Mouse (Mus musculus): ENCODE measurements at regions not wholly inside any gene's neighbourhood (a gene's known extent, or its start where the extent isn't known, plus 50 kb on each side); places are given as distances from the start of the nearest gene placed in this dataset.

- H3K4me1 ChIP-seq (replicated peaks; ENCODE audit: control insufficient read depth, insufficient read depth, low read length), result no peaks in the 10 kb centered on the region
- no peak overlapping the region for H3K4me3 ChIP-seq (replicated peaks; ENCODE audit: low read length)
- ATAC-seq, result no peak
- no peaks in the 10 kb centered on the region for H3K36me3 ChIP-seq (ENCODE audit: control insufficient read depth, insufficient read depth)
- no peaks in the 10 kb centered on the region for H3K9me3 ChIP-seq (ENCODE audit: control insufficient read depth, low read length)
- no peak overlapping the region for H3K4me2 ChIP-seq (ENCODE audit: low read length)
- 48% methylated on average over 8 of the region's 8 CpGs for WGBS
- no peaks in the 10 kb centered on the region for H3K27me3 ChIP-seq (replicated peaks; ENCODE audit: control insufficient read depth, insufficient read depth, low read length)
- H3K9ac ChIP-seq (replicated peaks; ENCODE audit: low read depth, low read length), result no peak overlapping the region
- no peak overlapping the region for H3K27ac ChIP-seq (ENCODE audit: low read length)
These were observed 470.4 kb upstream of the Mgmt start for GRCm38 (mm10) chr7:136423846-136424531.

GRCm38 (mm10) chr7:136427164-136427563 lies 467.2 kb upstream of the Mgmt start:
- H3K4me2 ChIP-seq (ENCODE audit: low read length), result no peak overlapping the region
- H3K27ac ChIP-seq (ENCODE audit: low read length), result no peak overlapping the region
- peaks cover 9% of the 10 kb centered on the region for H3K4me1 ChIP-seq (replicated peaks; ENCODE audit: control insufficient read depth, insufficient read depth, low read length)
- no peaks in the 10 kb centered on the region; the same call in 1 of the 2 replicates for H3K27me3 ChIP-seq (replicated peaks; ENCODE audit: control insufficient read depth, insufficient read depth, low read length)
- ATAC-seq, result no peak
- no peak overlapping the region for H3K4me3 ChIP-seq (replicated peaks; ENCODE audit: low read length)
- H3K36me3 ChIP-seq (ENCODE audit: control insufficient read depth, insufficient read depth), result no peaks in the 10 kb centered on the region
- no peak overlapping the region for H3K9ac ChIP-seq (replicated peaks; ENCODE audit: low read depth, low read length)
- WGBS, result 60% methylated on average over 4 of the region's 4 CpGs
- no peaks in the 10 kb centered on the region for H3K9me3 ChIP-seq (ENCODE audit: control insufficient read depth, low read length)

- Histone ChIP-seq H3K27me3 (replicated peaks; ENCODE audit: control insufficient read depth, insufficient read depth, low read length) (no peaks in the 10 kb centered on the region; the same call in none of the 2 replicates), H3K9me3 (ENCODE audit: control insufficient read depth, low read length) (no peaks in the 10 kb centered on the region), H3K9ac (replicated peaks; ENCODE audit: low read depth, low read length) (no peak overlapping the region), H3K36me3 (ENCODE audit: control insufficient read depth, insufficient read depth) (no peaks in the 10 kb centered on the region), H3K4me1 (replicated peaks; ENCODE audit: control insufficient read depth, insufficient read depth, low read length) (peaks cover 11% of the 10 kb centered on the region), H3K4me3 (replicated peaks; ENCODE audit: low read length) (no peak overlapping the region), H3K27ac (ENCODE audit: low read length) (no peak overlapping the region), H3K4me2 (ENCODE audit: low read length) (no peak overlapping the region)
- 25% methylated on average over 21 of the region's 21 CpGs for WGBS
- ATAC-seq, result 0 out of 2 replicates have a peak, but pooled peaks have one; percentile 26
These were observed 464.1 kb upstream of the Mgmt start for GRCm38 (mm10) chr7:136430085-136431011.

GRCm38 (mm10) chr7:136433699-136434098 lies 460.7 kb upstream of the Mgmt start:
- no peaks in the 10 kb centered on the region; the same call in none of the 2 replicates for H3K27me3 ChIP-seq (replicated peaks; ENCODE audit: control insufficient read depth, insufficient read depth, low read length)
- WGBS, result 67% methylated on average over 3 of the region's 3 CpGs
- H3K36me3 ChIP-seq (ENCODE audit: control insufficient read depth, insufficient read depth), result no peaks in the 10 kb centered on the region
- ATAC-seq, result no peak
- no peak overlapping the region for H3K4me2 ChIP-seq (ENCODE audit: low read length)
- H3K9me3 ChIP-seq (ENCODE audit: control insufficient read depth, low read length), result no peaks in the 10 kb centered on the region
- H3K4me3 ChIP-seq (replicated peaks; ENCODE audit: low read length), result no peak overlapping the region
- H3K4me1 ChIP-seq (replicated peaks; ENCODE audit: control insufficient read depth, insufficient read depth, low read length), result peaks cover 11% of the 10 kb centered on the region
- no peak overlapping the region for H3K9ac ChIP-seq (replicated peaks; ENCODE audit: low read depth, low read length)
- no peak overlapping the region for H3K27ac ChIP-seq (ENCODE audit: low read length)

DNA sequence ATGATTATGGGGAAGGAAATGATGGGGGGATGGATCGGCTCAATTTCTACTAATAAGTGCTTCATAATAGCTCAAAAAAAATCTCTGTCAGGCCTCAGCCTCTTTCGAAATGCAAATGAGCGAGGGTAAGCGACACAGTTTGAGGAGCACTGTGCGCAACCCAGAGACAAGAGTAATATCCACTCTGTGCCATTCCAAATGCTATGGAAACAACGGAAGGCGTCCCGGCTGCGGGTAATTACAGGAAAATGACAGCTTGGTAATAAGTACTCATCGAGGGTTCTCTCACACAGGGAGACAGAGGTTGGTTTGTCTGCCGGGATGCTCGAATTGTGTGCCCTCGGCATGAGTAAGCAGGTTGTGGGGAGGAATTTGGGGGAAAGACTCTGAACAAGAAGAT lies 459.9 kb upstream of the Mgmt start:
- Histone ChIP-seq H3K4me3 (replicated peaks; ENCODE audit: low read length) (no peak overlapping the region), H3K27ac (ENCODE audit: low read length) (no peak overlapping the region), H3K4me2 (ENCODE audit: low read length) (no peak overlapping the region), H3K9me3 (ENCODE audit: control insufficient read depth, low read length) (no peaks in the 10 kb centered on the region), H3K27me3 (replicated peaks; ENCODE audit: control insufficient read depth, insufficient read depth, low read length) (no peaks in the 10 kb centered on the region; the same call in none of the 2 replicates), H3K36me3 (ENCODE audit: control insufficient read depth, insufficient read depth) (no peaks in the 10 kb centered on the region), H3K4me1 (replicated peaks; ENCODE audit: control insufficient read depth, insufficient read depth, low read length) (peaks cover 11% of the 10 kb centered on the region), H3K9ac (replicated peaks; ENCODE audit: low read depth, low read length) (no peak overlapping the region)
- WGBS, result 65% methylated on average over 13 of the region's 13 CpGs
- ATAC-seq, result peak; percentile 67

DNA sequence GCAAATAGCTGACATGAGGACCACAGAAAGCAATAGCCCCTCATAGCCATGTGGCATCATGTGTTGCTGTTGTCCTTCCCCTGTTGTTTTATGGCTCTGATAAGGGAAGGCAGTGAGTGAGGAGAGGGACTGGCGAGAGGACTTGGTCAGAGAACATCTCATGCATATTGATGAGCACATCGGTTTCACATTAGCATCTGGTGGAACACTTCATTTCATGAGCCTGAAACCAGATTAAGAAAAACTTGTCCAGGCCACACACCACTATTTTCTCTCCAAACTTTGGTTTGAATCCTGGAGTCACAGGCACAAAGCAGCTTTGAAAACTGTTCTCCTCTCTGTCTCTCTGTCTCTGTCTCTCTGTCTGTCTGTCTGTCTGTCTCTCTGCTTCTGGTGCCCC lies 451.0 kb upstream of the Mgmt start:
- no peak overlapping the region for H3K4me3 ChIP-seq (replicated peaks; ENCODE audit: low read length)
- H3K36me3 ChIP-seq (ENCODE audit: control insufficient read depth, insufficient read depth), result no peaks in the 10 kb centered on the region
- ATAC-seq, result no peak
- 67% methylated on average over 2 of the region's 2 CpGs for WGBS
- H3K27ac ChIP-seq (ENCODE audit: low read length), result no peak overlapping the region
- H3K9me3 ChIP-seq (ENCODE audit: control insufficient read depth, low read length), result no peaks in the 10 kb centered on the region
- no peak overlapping the region for H3K4me2 ChIP-seq (ENCODE audit: low read length)
- no peak overlapping the region for H3K9ac ChIP-seq (replicated peaks; ENCODE audit: low read depth, low read length)
- no peaks in the 10 kb centered on the region for H3K4me1 ChIP-seq (replicated peaks; ENCODE audit: control insufficient read depth, insufficient read depth, low read length)
- H3K27me3 ChIP-seq (replicated peaks; ENCODE audit: control insufficient read depth, insufficient read depth, low read length), result no peaks in the 10 kb centered on the region

- H3K4me3 ChIP-seq (replicated peaks; ENCODE audit: low read length), result no peak overlapping the region
- H3K4me2 ChIP-seq (ENCODE audit: low read length), result no peak overlapping the region
- no peaks in the 10 kb centered on the region for H3K4me1 ChIP-seq (replicated peaks; ENCODE audit: control insufficient read depth, insufficient read depth, low read length)
- no peaks in the 10 kb centered on the region for H3K9me3 ChIP-seq (ENCODE audit: control insufficient read depth, low read length)
- WGBS, result 92% methylated on average over 6 of the region's 6 CpGs
- no peak overlapping the region for H3K27ac ChIP-seq (ENCODE audit: low read length)
- ATAC-seq, result no peak
- H3K27me3 ChIP-seq (replicated peaks; ENCODE audit: control insufficient read depth, insufficient read depth, low read length), result no peaks in the 10 kb centered on the region
- no peak overlapping the region for H3K9ac ChIP-seq (replicated peaks; ENCODE audit: low read depth, low read length)
- H3K36me3 ChIP-seq (ENCODE audit: control insufficient read depth, insufficient read depth), result no peaks in the 10 kb centered on the region
These were observed 449.3 kb upstream of the Mgmt start for GRCm38 (mm10) chr7:136445091-136445490.

- Histone ChIP-seq H3K9ac (replicated peaks; ENCODE audit: low read depth, low read length) (no peak overlapping the region), H3K4me3 (replicated peaks; ENCODE audit: low read length) (no peak overlapping the region), H3K4me2 (ENCODE audit: low read length) (no peak overlapping the region), H3K4me1 (replicated peaks; ENCODE audit: control insufficient read depth, insufficient read depth, low read length) (no peaks in the 10 kb centered on the region), H3K27ac (ENCODE audit: low read length) (no peak overlapping the region), H3K9me3 (ENCODE audit: control insufficient read depth, low read length) (no peaks in the 10 kb centered on the region), H3K36me3 (ENCODE audit: control insufficient read depth, insufficient read depth) (no peaks in the 10 kb centered on the region), H3K27me3 (replicated peaks; ENCODE audit: control insufficient read depth, insufficient read depth, low read length) (no peaks in the 10 kb centered on the region)
- WGBS, result 96% methylated on average over 1 of the region's 1 CpGs
- no peak for ATAC-seq
These were observed 445.1 kb upstream of the Mgmt start for GRCm38 (mm10) chr7:136449286-136449685.

DNA sequence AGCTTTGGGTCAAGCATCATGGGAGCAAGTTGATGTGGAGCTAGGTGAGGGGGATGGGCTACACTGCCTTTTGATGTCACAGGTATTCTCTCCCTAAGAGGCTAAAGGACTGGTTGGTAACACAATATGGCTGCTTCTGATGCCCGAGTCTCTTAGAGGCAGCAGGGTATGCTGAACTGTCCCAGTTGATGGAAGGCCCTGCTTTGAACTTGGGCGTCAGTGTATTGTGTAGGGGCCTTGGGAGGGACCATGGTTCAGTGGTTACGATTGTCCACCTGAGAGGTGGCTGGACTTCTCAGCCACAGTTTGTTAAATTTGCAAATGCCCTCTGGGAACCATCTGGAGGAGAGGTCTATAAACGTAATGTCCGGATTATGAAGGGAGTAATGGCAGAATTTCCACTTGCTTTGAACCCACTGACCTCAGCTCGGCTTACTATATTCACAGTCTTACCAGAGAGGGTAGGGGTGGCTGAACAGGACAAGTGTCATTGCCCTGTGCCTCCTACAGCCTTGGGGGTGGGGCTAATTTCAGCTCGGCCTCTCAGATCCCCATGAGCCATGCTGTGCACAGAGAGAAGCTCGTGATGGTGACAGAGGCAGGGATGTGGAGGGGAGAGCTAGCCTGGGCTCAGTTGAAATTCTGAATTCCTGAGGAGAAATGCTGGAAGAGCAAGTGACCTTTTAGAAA lies 442.6 kb upstream of the Mgmt start:
- no peak for ATAC-seq

More for the DNA sequence above, 442.6 kb upstream of the Mgmt start:
- Histone ChIP-seq H3K4me1 (replicated peaks; ENCODE audit: control insufficient read depth, insufficient read depth, low read length) (no peaks in the 10 kb centered on the region), H3K27me3 (replicated peaks; ENCODE audit: control insufficient read depth, insufficient read depth, low read length) (no peaks in the 10 kb centered on the region), H3K36me3 (ENCODE audit: control insufficient read depth, insufficient read depth) (no peaks in the 10 kb centered on the region), H3K27ac (ENCODE audit: low read length) (no peak overlapping the region), H3K4me2 (ENCODE audit: low read length) (no peak overlapping the region), H3K4me3 (replicated peaks; ENCODE audit: low read length) (no peak overlapping the region), H3K9me3 (ENCODE audit: control insufficient read depth, low read length) (no peaks in the 10 kb centered on the region), H3K9ac (replicated peaks; ENCODE audit: low read depth, low read length) (no peak overlapping the region)
- WGBS, result 77% methylated on average over 8 of the region's 8 CpGs
